Mouse (Mus musculus) intestine, embryonic 16.5 days (tissue): ENCODE results near the gene Zfp810. TPM values are rescaled to one million over a fixed set of nuclear protein-coding genes. Genes with fewer than 3 reads are reported as not detected.
"Not testable (repeated sequence)": the region's sequence is repeated elsewhere in the genome, so short reads cannot be mapped to it uniquely, and the experiment has no call there.

Experiments
- ATAC-seq: fragments of 200-750 bp; cut with Nextera tagmentation; 2 replicates; pipeline ENCODE4 v1.8.0; 2017; ENCODE audit warnings: moderate TSS enrichment, moderate library complexity
- H3K27ac ChIP-seq: fragments of 300-500 bp; sonication (generic); 2 replicates; pipeline ENCODE4 v1.5.1; 2014; ENCODE audit warnings: mild to moderate bottlenecking, low read length
- H3K27me3 ChIP-seq: fragments of 300-500 bp; sonication (generic); replicated peaks from 2 replicates; pipeline ENCODE4 v1.6.1; 2014; ENCODE audit warnings: low read length, control low read depth, mixed read lengths; ENCODE audit not compliant: control insufficient read depth, insufficient read depth
- H3K36me3 ChIP-seq: fragments of 300-500 bp; sonication (generic); 2 replicates; pipeline ENCODE4 v1.6.1; 2014; ENCODE audit warnings: low read length, control low read depth; ENCODE audit not compliant: control insufficient read depth, insufficient read depth
- H3K4me1 ChIP-seq: fragments of 300-500 bp; sonication (generic); 2 replicates; pipeline ENCODE4 v1.6.1; 2014; ENCODE audit warnings: low read length, control low read depth, mixed read lengths; ENCODE audit not compliant: control insufficient read depth, insufficient read depth
- H3K4me2 ChIP-seq: fragments of 300-500 bp; sonication (generic); 2 replicates; pipeline ENCODE4 v1.6.1; 2014; ENCODE audit warnings: low read depth, low read length, control low read depth
- H3K4me3 ChIP-seq: fragments of 300-500 bp; sonication (generic); 2 replicates; pipeline ENCODE4 v1.5.1; 2014; ENCODE audit warnings: mild to moderate bottlenecking, low read length
- H3K9ac ChIP-seq: fragments of 300-500 bp; sonication (generic); 2 replicates; pipeline ENCODE4 v1.6.1; 2014; ENCODE audit warnings: low read depth, low read length
- H3K9me3 ChIP-seq: fragments of 300-500 bp; sonication (generic); 2 replicates; pipeline ENCODE4 v1.6.1; 2016; ENCODE audit warnings: low read length, control low read depth; ENCODE audit not compliant: control insufficient read depth
- WGBS: fragments of 180-500 bp; shearing (Covaris S2); extraction: QIAGEN DNeasy Blood & Tissue Kit; methylation state at CpG from one replicate; pipeline ENCODE4 v1.1.7; 2014; 5-methylcytosine and 5-hydroxymethylcytosine counted together
- polyA plus RNA-seq: library from polyadenylated mRNA; unstranded; fragments of >200 nt; fragmentation: Nextera tagmentation; extraction: Ambion mirVana; gene quantifications from 2 replicates; pipeline ENCODE4 v1.2.1, GENCODE M21; 2015

The Zfp810 gene
- polyA plus RNA-seq, 1 experiment from 2014 or later = 12.7 TPM

GRCm38 (mm10) chr9:22322381-22323211 lies 15.1 kb upstream of the Zfp810 start:
- Histone ChIP-seq H3K4me1 (peaks cover 4% of the 10 kb centered on the region), H3K27ac (no peak overlapping the region), H3K9me3 (no peaks in the 10 kb centered on the region; the same call in 1 of the 2 replicates), H3K9ac (no peak overlapping the region), H3K4me2 (no peak overlapping the region), H3K36me3 (no peaks in the 10 kb centered on the region), H3K27me3 (no peaks in the 10 kb centered on the region), H3K4me3 (no peak overlapping the region)
- WGBS = 74% methylated on average over 8 of the region's 8 CpGs
- ATAC-seq = no peak

GRCm38 (mm10) chr9:22319109-22319508 lies 11.7 kb upstream of the Zfp810 start:
- no peak overlapping the region for H3K4me3 ChIP-seq
- no peak overlapping the region for H3K4me2 ChIP-seq
- ATAC-seq = no peak
- WGBS = 87% methylated on average over 1 of the region's 1 CpGs
- H3K36me3 ChIP-seq = no peaks in the 10 kb centered on the region
- no peak overlapping the region for H3K27ac ChIP-seq
- no peak overlapping the region for H3K9ac ChIP-seq
- no peaks in the 10 kb centered on the region for H3K27me3 ChIP-seq
- peaks cover 3% of the 10 kb centered on the region; the same call in 1 of the 2 replicates for H3K9me3 ChIP-seq
- no peaks in the 10 kb centered on the region for H3K4me1 ChIP-seq

- H3K4me1 ChIP-seq, H3K36me3 ChIP-seq, H3K27ac ChIP-seq, H3K9ac ChIP-seq, H3K4me2 ChIP-seq, H3K27me3 ChIP-seq, H3K4me3 ChIP-seq, ATAC-seq, H3K9me3 ChIP-seq: not testable (repeated sequence)
- 74% methylated on average over 5 of the region's 5 CpGs for WGBS
Measured at GRCm38 (mm10) chr9:22316047-22316446, 8.6 kb upstream of the Zfp810 start.

DNA sequence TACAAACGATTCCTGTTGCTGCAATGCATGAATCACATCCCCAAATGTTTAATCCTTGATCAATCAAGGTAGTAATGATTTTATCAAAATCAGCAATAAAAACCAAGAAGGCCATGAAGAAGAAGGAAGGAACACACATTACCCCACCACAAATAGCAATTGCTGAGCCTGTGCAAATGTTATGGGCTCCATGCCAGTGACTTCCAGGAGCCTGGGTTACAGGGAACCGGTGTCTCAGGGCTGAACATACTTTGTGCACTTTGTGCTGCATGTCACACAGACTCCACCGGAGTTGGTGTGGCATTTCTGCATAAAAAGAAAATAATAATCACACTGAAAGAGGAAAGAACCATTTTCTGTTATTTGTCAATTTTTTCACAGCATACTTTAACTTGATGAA lies 6.6 kb upstream of the Zfp810 start:
- Histone ChIP-seq H3K27me3 (no peaks in the 10 kb centered on the region), H3K4me2 (no peak overlapping the region), H3K9ac (no peak overlapping the region), H3K36me3 (no peaks in the 10 kb centered on the region), H3K9me3 (peaks cover 6% of the 10 kb centered on the region; the same call in 1 of the 2 replicates), H3K4me3 (no peak overlapping the region), H3K4me1 (no peaks in the 10 kb centered on the region), H3K27ac (no peak overlapping the region)
- WGBS = 73% methylated on average over 3 of the region's 3 CpGs
- ATAC-seq = no peak

GRCm38 (mm10) chr9:22313218-22313617 lies 5.8 kb upstream of the Zfp810 start:
- no peak overlapping the region for H3K4me3 ChIP-seq
- H3K9ac ChIP-seq = no peak overlapping the region
- no peak overlapping the region for H3K4me2 ChIP-seq
- peaks cover 6% of the 10 kb centered on the region; the same call in 1 of the 2 replicates for H3K9me3 ChIP-seq
- WGBS = 67% methylated on average over 5 of the region's 5 CpGs
- no peaks in the 10 kb centered on the region for H3K36me3 ChIP-seq
- no peaks in the 10 kb centered on the region for H3K27me3 ChIP-seq
- no peak overlapping the region for H3K27ac ChIP-seq
- ATAC-seq = no peak
- no peaks in the 10 kb centered on the region for H3K4me1 ChIP-seq

GRCm38 (mm10) chr9:22309651-22310050 lies 2.2 kb upstream of the Zfp810 start:
- Histone ChIP-seq H3K4me1 (peaks cover 6% of the 10 kb centered on the region; the same call in 1 of the 2 replicates), H3K27me3 (no peaks in the 10 kb centered on the region), H3K4me3 (no peak overlapping the region), H3K27ac (no peak overlapping the region), H3K9me3 (0 out of 2 replicates have a peak, but pooled peaks cover 3% of the 10 kb centered on the region), H3K4me2 (no peak overlapping the region), H3K9ac (no peak overlapping the region), H3K36me3 (no peaks in the 10 kb centered on the region)
- no peak for ATAC-seq
- 95% methylated on average over 5 of the region's 5 CpGs for WGBS

DNA sequence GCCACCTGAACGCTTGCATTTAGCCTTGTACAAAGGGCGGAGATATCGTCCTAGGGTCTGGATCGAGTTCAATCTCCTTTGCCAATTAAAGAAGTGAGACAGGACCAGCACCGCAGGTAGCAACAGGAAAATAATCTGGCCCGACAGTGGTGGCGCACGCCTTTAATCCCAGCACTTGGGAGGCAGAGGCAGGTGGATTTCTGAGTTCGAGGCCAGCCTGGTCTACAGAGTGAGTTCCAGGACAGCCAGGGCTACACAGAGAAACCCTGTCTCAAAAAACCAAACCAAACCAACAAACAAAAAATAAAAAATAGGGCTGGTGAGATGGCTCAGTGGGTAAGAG lies 443 bp upstream of the Zfp810 start:
- 22% methylated on average over 9 of the region's 9 CpGs for WGBS
- peak; percentile 42; the same call in 1 of the 2 replicates for ATAC-seq
- Histone ChIP-seq H3K27ac (0 out of 2 replicates have a peak overlapping the region, but pooled peaks have one; percentile 39), H3K9ac (peak overlapping the region; percentile 98), H3K4me2 (peak overlapping the region; percentile 62), H3K4me3 (peak overlapping the region; percentile 95)
- not testable (repeated sequence) for H3K27me3 ChIP-seq, H3K36me3 ChIP-seq, H3K9me3 ChIP-seq, H3K4me1 ChIP-seq

- H3K36me3 ChIP-seq = peaks cover 8% of the 10 kb centered on the region
- peak overlapping the region; percentile 86 for H3K4me2 ChIP-seq
- H3K9ac ChIP-seq = peak overlapping the region; percentile 98
- no peaks in the 10 kb centered on the region for H3K27me3 ChIP-seq
- WGBS = 13% methylated on average over 6 of the region's 6 CpGs
- H3K27ac ChIP-seq = no peak overlapping the region; the same call in 1 of the 2 replicates
- no peaks in the 10 kb centered on the region for H3K9me3 ChIP-seq
- ATAC-seq = no peak
- H3K4me1 ChIP-seq = peaks cover 6% of the 10 kb centered on the region; the same call in 1 of the 2 replicates
- H3K4me3 ChIP-seq = peak overlapping the region; percentile 95
Measured at GRCm38 (mm10) chr9:22306726-22307125, 722 bp downstream of the Zfp810 start.

- whole genome bisulfite sequencing = 90% methylated on average over 1 of the region's 1 CpGs
- H3K27ac ChIP-seq = no peak overlapping the region
- no peaks in the 10 kb centered on the region for H3K9me3 ChIP-seq
- H3K27me3 ChIP-seq = no peaks in the 10 kb centered on the region
- no peak overlapping the region for H3K4me3 ChIP-seq
- H3K9ac ChIP-seq = no peak overlapping the region
- H3K4me2 ChIP-seq = no peak overlapping the region
- H3K36me3 ChIP-seq = peaks cover 18% of the 10 kb centered on the region
- H3K4me1 ChIP-seq = peaks cover 6% of the 10 kb centered on the region; the same call in 1 of the 2 replicates
- ATAC-seq = no peak
Measured at GRCm38 (mm10) chr9:22302199-22302598, 5.2 kb downstream of the Zfp810 start.
